Mouse (Mus musculus) myocyte (in vitro differentiated cells): ENCODE measurements around the gene Whrn. TPM values are rescaled to one million over a fixed set of nuclear protein-coding genes. Genes with fewer than 3 reads are reported as not detected.

Experiments
- H3K27me3 ChIP-seq: one replicate; pipeline ENCODE4 v1.6.1; 2011; ENCODE audit not compliant: control insufficient read depth, insufficient read depth, insufficient read length
- H3K36me3 ChIP-seq: one replicate; pipeline ENCODE4 v1.6.1; 2011; ENCODE audit not compliant: control insufficient read depth, insufficient read depth
- H3K4me2 ChIP-seq: one replicate; pipeline ENCODE4 v1.6.1; 2011; ENCODE audit warnings: low read depth, control low read depth
- H3K4me3 ChIP-seq: one replicate; pipeline ENCODE4 v1.5.1; 2011; ENCODE audit warnings: mild to moderate bottlenecking, control low read depth, moderate library complexity
- H3K79me2 ChIP-seq: one replicate; pipeline ENCODE4 v1.6.1; 2011; ENCODE audit not compliant: control insufficient read depth, insufficient read depth
- H3ac ChIP-seq: one replicate; pipeline ENCODE4 v1.6.1; 2011; ENCODE audit not compliant: control insufficient read depth, insufficient read length
- CEBPB ChIP-seq: IDR thresholded peaks from 2 replicates; pipeline ENCODE4 v1.6.1; 2011; ENCODE audit warnings: mild to moderate bottlenecking, moderate library complexity; ENCODE audit not compliant: poor library complexity, insufficient read depth, severe bottlenecking
- E2F4 ChIP-seq: IDR thresholded peaks from one replicate; pipeline ENCODE4 v1.6.1; 2011; ENCODE audit warnings: mild to moderate bottlenecking, control low read depth, moderate library complexity; ENCODE audit not compliant: insufficient read depth
- MAX ChIP-seq: IDR thresholded peaks from one replicate; pipeline ENCODE4 v1.6.1; 2011; ENCODE audit warnings: low read depth, mild to moderate bottlenecking, control low read depth
- MYOD1 ChIP-seq, 3 experiments: IDR thresholded peaks; one replicate each; pipeline ENCODE4 v1.6.1; 2011; ENCODE audit warnings: control low read depth in 2 of 3, low read depth in 2 of 3, mild to moderate bottlenecking in 2 of 3, moderate library complexity in 1 of 3; ENCODE audit not compliant: insufficient read length in 2 of 3, control insufficient read depth in 1 of 3
- MYOG ChIP-seq, 3 experiments: IDR thresholded peaks; one replicate each; pipeline ENCODE4 v1.6.1; 2011; ENCODE audit warnings: control low read depth in 2 of 3, low read depth in 2 of 3, mild to moderate bottlenecking in 2 of 3; ENCODE audit not compliant: insufficient read length in 2 of 3, control insufficient read depth in 1 of 3, insufficient read depth in 1 of 3
- POLR2A ChIP-seq: IDR thresholded peaks from one replicate; pipeline ENCODE4 v1.6.1; 2011; ENCODE audit warnings: low read depth, mild to moderate bottlenecking, control low read depth, moderate library complexity; ENCODE audit not compliant: insufficient read length
- POLR2AphosphoS2 ChIP-seq: IDR thresholded peaks from one replicate; pipeline ENCODE4 v1.6.1; 2011; ENCODE audit warnings: low read depth, control low read depth; ENCODE audit not compliant: insufficient read length
- REST ChIP-seq: IDR thresholded peaks from one replicate; pipeline ENCODE4 v1.6.1; 2011; ENCODE audit warnings: mild to moderate bottlenecking, control low read depth, moderate library complexity; ENCODE audit not compliant: insufficient read depth, insufficient read length
- SRF ChIP-seq: IDR thresholded peaks from one replicate; pipeline ENCODE4 v1.6.1; 2011; ENCODE audit warnings: low read depth; ENCODE audit not compliant: control insufficient read depth, insufficient read length
- TCF12 ChIP-seq: IDR thresholded peaks from one replicate; pipeline ENCODE4 v1.6.1; 2011; ENCODE audit warnings: mild to moderate bottlenecking, control low read depth; ENCODE audit not compliant: poor library complexity, insufficient read depth, severe bottlenecking
- TCF3 ChIP-seq: IDR thresholded peaks from one replicate; pipeline ENCODE4 v1.6.1; 2011; ENCODE audit warnings: low read depth, control low read depth; ENCODE audit not compliant: insufficient read length
- USF1 ChIP-seq: IDR thresholded peaks from one replicate; pipeline ENCODE4 v1.6.1; 2011; ENCODE audit warnings: low read depth, mild to moderate bottlenecking, control low read depth, moderate library complexity
- polyA plus RNA-seq: library from polyadenylated mRNA; unstranded; fragments of >200 nt; fragmentation: generic; extraction: Trizol; gene quantifications from one replicate; pipeline ENCODE4 v1.2.1, GENCODE M21; 2012; ENCODE audit warnings: missing spikeins

Whrn gene
- polyA plus RNA-seq, 1 experiment: 18.8 TPM

DNA sequence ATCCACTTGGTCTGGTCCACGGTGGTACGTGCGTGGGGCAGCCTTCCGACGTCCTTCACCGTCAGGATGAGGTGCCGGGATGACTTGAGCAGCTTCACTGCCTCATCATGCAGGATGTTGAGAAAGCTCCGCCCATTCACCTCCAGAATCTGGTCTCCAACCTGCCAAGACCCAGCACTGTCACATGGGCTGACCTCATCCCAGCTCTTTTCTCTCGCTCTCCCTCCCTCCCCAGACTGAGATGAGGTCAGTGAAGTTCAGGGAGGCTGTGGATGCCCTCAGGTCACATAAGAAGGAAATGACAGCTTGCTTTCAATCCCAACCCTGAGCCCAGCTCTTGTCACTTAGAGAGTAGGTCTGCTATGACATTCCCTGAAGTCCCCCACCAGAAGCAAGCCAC lies 60.4 kb downstream of the Whrn start:
- Histone ChIP-seq H3K4me2 (no peak overlapping the region), H3K36me3 (no peaks in the 10 kb centered on the region), H3K27me3 (no peaks in the 10 kb centered on the region), H3K79me2 (no peaks in the 10 kb centered on the region), H3ac (no peak overlapping the region), H3K4me3 (no peak overlapping the region)
- TF ChIP-seq USF1: no peak
- no peak for TF ChIP-seq TCF12
- no peak for TF ChIP-seq POLR2AphosphoS2
- TF ChIP-seq SRF: no peak
- no peak for TF ChIP-seq TCF3
- TF ChIP-seq REST: no peak
- TF ChIP-seq MYOD1 (IDR thresholded peaks at IDR 0.05; ENCODE audit: control insufficient read depth in 1 of 3, insufficient read length in 2 of 3, low read depth in 2 of 3): no peak
- TF ChIP-seq CEBPB: no peak
- no peak for TF ChIP-seq E2F4
- TF ChIP-seq MYOG (IDR thresholded peaks at IDR 0.05; ENCODE audit: control insufficient read depth in 1 of 3, insufficient read depth in 1 of 3, insufficient read length in 2 of 3, low read depth in 2 of 3): no peak
- no peak for TF ChIP-seq MAX
- no peak for TF ChIP-seq POLR2A

GRCm38 (mm10) chr4:63431098-63431497 lies 64.7 kb downstream of the Whrn start:
- H3K4me2 ChIP-seq: peak overlapping the region; percentile 30
- H3ac ChIP-seq: no peak overlapping the region
- H3K27me3 ChIP-seq: no peaks in the 10 kb centered on the region
- TF ChIP-seq E2F4 (no peak), SRF (no peak), POLR2AphosphoS2 (no peak), REST (no peak), MYOG (IDR thresholded peaks at IDR 0.05; ENCODE audit: control insufficient read depth in 1 of 3, insufficient read depth in 1 of 3, insufficient read length in 2 of 3, low read depth in 2 of 3) (peak in 2 of 3 experiments; percentile 65 to 81), TCF3 (no peak), MYOD1 (IDR thresholded peaks at IDR 0.05; ENCODE audit: control insufficient read depth in 1 of 3, insufficient read length in 2 of 3, low read depth in 2 of 3) (peak in 2 of 3 experiments; percentile 76 to 79), POLR2A (no peak), USF1 (no peak), MAX (no peak), CEBPB (no peak), TCF12 (no peak)
- H3K79me2 ChIP-seq: no peaks in the 10 kb centered on the region
- no peak overlapping the region for H3K4me3 ChIP-seq
- no peaks in the 10 kb centered on the region for H3K36me3 ChIP-seq

DNA sequence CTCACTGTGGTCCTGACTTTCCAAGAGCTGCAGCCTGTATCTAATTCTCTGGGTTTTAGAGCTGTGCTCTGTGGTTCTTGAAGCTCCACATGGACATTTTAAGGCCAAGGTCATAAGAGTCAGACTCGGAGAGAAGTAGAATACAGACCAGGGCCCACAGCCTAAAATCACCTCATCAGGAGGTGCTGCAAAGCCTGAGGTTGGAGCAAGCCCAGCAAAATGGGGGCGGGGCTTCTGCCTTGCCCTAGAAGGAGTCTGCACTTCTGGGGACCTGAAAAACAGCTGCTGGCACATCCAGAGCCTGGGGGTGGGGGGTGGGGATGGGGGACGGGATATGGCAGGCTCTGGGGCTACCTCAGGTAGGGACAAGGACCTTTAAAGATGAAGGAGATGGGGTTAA lies 65.4 kb downstream of the Whrn start:
- H3ac ChIP-seq: no peak overlapping the region
- TF ChIP-seq POLR2A (no peak), USF1 (no peak), SRF (no peak), E2F4 (no peak), TCF12 (no peak), MYOD1 (IDR thresholded peaks at IDR 0.05; ENCODE audit: control insufficient read depth in 1 of 3, insufficient read length in 2 of 3, low read depth in 2 of 3) (no peak), POLR2AphosphoS2 (no peak), REST (no peak), MAX (no peak)
- no peaks in the 10 kb centered on the region for H3K36me3 ChIP-seq
- no peak overlapping the region for H3K4me3 ChIP-seq
- no peak overlapping the region for H3K4me2 ChIP-seq
- H3K79me2 ChIP-seq: no peaks in the 10 kb centered on the region
- no peaks in the 10 kb centered on the region for H3K27me3 ChIP-seq

DNA sequence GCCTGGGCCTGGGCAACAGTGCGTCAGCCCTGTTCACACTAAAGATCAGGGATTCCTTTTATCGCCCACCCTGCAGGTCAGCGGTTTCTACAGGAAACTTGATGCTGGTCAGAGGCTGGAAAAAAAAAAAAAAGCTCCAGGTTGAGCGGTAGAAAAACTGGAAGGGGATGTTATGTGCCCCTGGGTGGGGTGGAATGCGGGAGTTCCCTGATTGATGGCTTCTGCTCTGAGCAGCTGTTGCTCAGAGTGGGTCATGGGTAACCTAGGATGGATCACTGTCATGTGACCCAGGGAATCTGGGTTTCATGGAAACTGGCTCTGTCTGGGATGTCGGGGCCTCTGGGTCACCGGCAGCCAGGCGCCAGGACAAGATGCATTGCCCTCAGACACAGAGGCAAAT lies 69.5 kb downstream of the Whrn start:
- TF ChIP-seq MAX (no peak), USF1 (peak; percentile 37), TCF3 (no peak), MYOG (IDR thresholded peaks at IDR 0.05; ENCODE audit: control insufficient read depth in 1 of 3, insufficient read depth in 1 of 3, insufficient read length in 2 of 3, low read depth in 2 of 3) (peak in 1 of 3 experiments; percentile 68), MYOD1 (IDR thresholded peaks at IDR 0.05; ENCODE audit: control insufficient read depth in 1 of 3, insufficient read length in 2 of 3, low read depth in 2 of 3) (peak; percentile 44 to 97 (median 91))
- no peaks in the 10 kb centered on the region for H3K27me3 ChIP-seq
- H3K79me2 ChIP-seq: no peaks in the 10 kb centered on the region
- H3K4me3 ChIP-seq: no peak overlapping the region
- no peaks in the 10 kb centered on the region for H3K36me3 ChIP-seq
- peak overlapping the region; percentile 22 for H3K4me2 ChIP-seq
- H3ac ChIP-seq: no peak overlapping the region

DNA sequence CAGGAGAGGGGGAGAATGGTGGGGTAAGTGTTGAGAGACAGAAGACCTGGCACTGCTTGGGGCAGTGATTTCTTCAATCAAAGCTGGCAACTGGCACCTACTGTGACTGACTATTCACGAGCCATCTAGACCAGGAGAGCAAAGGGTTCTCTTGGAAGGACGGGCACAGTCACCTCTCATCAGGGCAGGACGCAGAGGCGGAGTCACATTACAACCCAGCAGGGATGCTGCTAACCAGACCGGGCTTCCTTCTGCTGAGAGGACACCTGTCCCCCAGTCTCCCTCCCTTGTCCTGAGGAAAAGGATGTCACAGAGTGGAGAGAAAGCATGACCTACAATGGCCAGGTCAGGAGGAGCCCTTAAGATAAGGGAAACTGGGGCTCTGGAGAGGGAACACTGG lies 72.0 kb downstream of the Whrn start:
- no peak overlapping the region for H3ac ChIP-seq
- no peaks in the 10 kb centered on the region for H3K36me3 ChIP-seq
- TF ChIP-seq POLR2A (no peak), MYOG (IDR thresholded peaks at IDR 0.05; ENCODE audit: control insufficient read depth in 1 of 3, insufficient read depth in 1 of 3, insufficient read length in 2 of 3, low read depth in 2 of 3) (no peak), CEBPB (no peak), E2F4 (no peak)
- no peaks in the 10 kb centered on the region for H3K27me3 ChIP-seq
- no peak overlapping the region for H3K4me3 ChIP-seq
- H3K79me2 ChIP-seq: no peaks in the 10 kb centered on the region
- H3K4me2 ChIP-seq: no peak overlapping the region
